In genomic region chr7:113891491-113891890, GRCm38 (mm10) we compare ENCODE assay signal across 29 mouse cellular contexts.
"Had no signal": no experiment of that assay in that cellular context is flagged by ENCODE, and none has a peak within 500 bp of the region (broad histone marks: within the 10 kb centered on the region; RNA-seq: fewer than 3 reads in every experiment).

No protein-coding gene starts in this region.

- H3K36me3 ChIP-seq: heart, embryonic 15.5 days; hindbrain, embryonic 12.5 days; hindbrain, embryonic 15.5 days; intestine, embryonic 15.5 days; kidney, embryonic 15.5 days had no signal

- H3K4me3 ChIP-seq: heart, embryonic 12.5 days; heart, embryonic 13.5 days; heart, embryonic 15.5 days; hindbrain, embryonic 10.5 days; hindbrain, embryonic 12.5 days; hindbrain, embryonic 13.5 days; hindbrain, embryonic 15.5 days; intestine, embryonic 15.5 days; kidney, embryonic 15.5 days; layer of hippocampus, adult 2 months; left cerebral cortex, adult 2 months had no signal

- H3K27ac ChIP-seq: heart, embryonic 13.5 days; heart, embryonic 15.5 days; hindbrain, embryonic 10.5 days; hindbrain, embryonic 12.5 days; hindbrain, embryonic 13.5 days; hindbrain, embryonic 14.5 days; hindbrain, embryonic 15.5 days; hindbrain, postnatal 0 days; intestine, embryonic 15.5 days; kidney, embryonic 15.5 days; kidney, postnatal 0 days; layer of hippocampus, adult 2 months; left cerebral cortex, adult 2 months had no signal

- H3K4me1 ChIP-seq: heart, embryonic 12.5 days; heart, embryonic 13.5 days; heart, embryonic 15.5 days; hindbrain, embryonic 10.5 days; hindbrain, embryonic 12.5 days; hindbrain, embryonic 13.5 days; hindbrain, embryonic 15.5 days; intestine, embryonic 15.5 days; kidney, embryonic 15.5 days had no signal

- H3K27me3 ChIP-seq: heart, embryonic 12.5 days; heart, embryonic 13.5 days; heart, embryonic 15.5 days; hindbrain, embryonic 12.5 days; hindbrain, embryonic 13.5 days; hindbrain, embryonic 15.5 days; intestine, embryonic 15.5 days; kidney, embryonic 15.5 days had no signal

- DNase-seq: heart, postnatal 10 days; heart, postnatal 14 days; heart, postnatal 4 days; kidney, adult 11 months; kidney, adult 18-20 months; kidney, adult 2 months; kidney, adult 8-10 months; kidney, adult 9 months; kidney, postnatal 10 days; kidney, postnatal 14 days; kidney, postnatal 25 days; kidney, postnatal 36 days; kidney, postnatal 4 days; layer of hippocampus, adult 9-11 months; layer of hippocampus, postnatal 36 days had no signal

- H3K9me3 ChIP-seq: heart, embryonic 15.5 days; hindbrain, embryonic 13.5 days; hindbrain, embryonic 15.5 days; intestine, embryonic 15.5 days; kidney, embryonic 15.5 days had no signal
